7 mouse cellular contexts compared by ENCODE assay signal in the genomic region with DNA sequence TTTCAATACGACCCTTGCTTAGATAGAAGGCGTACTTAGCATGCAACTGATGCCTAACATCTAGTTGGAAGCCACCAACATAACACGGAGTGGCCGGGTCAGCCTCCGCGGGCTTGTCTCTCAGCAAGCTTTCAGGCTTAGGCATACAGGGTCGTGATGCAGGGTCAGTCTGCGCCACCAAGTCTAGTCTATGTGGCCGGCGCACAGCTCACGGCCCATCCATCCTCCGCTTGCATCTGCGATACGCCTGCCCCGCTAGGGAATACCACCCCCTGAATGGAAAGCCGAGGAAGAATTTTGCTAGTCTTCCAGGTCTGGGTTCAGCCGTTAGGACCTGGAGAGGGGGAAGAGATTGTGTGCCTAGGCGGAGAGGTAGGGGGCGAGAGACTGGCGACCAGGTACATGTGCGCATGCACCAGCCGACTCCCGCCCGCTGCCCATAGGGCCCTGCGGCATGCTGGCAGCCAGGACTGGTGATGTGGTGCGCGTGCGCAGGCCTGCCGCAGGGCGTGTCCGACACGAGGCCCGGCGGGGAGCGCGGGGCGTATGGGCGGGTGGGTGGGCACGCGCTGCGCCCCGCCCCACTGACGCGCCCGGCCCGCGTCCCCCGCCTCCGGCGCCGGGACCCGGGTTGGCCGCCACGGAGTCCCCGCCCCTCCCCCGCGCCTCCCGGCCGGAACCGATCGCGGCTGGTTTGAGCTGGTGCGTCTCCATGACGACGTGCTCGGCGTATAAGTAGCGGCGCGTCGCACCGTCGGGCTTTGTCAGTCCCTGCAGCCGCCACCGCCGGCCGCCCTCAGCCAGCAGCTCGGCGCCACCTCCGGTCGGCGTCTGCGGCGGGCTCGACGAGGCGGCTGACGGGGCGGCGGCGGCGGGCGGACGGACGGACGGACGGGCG. TPM values are rescaled to one million over a fixed set of nuclear protein-coding genes. Genes with fewer than 3 reads are reported as not detected.
DNase-seq lines count a peak whose midpoint lies in the region; ATAC-seq lines count a peak whose summit lies in the region.

A gene (plus strand): TSS at position 586 of the 898 bp plus-strand sequence.

- peak within 1 kb of the TSS; percentile 83 for H3K27ac ChIP-seq in intestine, embryonic 15.5 days
- H3K27ac ChIP-seq in midbrain, embryonic 10.5 days (replicated peaks): peak within 1 kb of the TSS; percentile 99

- peak; percentile 98 for ATAC-seq in intestine, embryonic 15.5 days

- peak within 1 kb of the TSS; percentile 79 for H3K9ac ChIP-seq in intestine, embryonic 15.5 days

- no peaks in the 10 kb centered on the region for H3K27me3 ChIP-seq in intestine, embryonic 15.5 days (replicated peaks)
- H3K27me3 ChIP-seq in midbrain, embryonic 10.5 days (ENCODE audit: low read depth, poor library complexity, severe bottlenecking): no peaks in the 10 kb centered on the region

- no peaks in the 10 kb centered on the region for H3K9me3 ChIP-seq in intestine, embryonic 15.5 days
- H3K9me3 ChIP-seq in midbrain, embryonic 10.5 days (replicated peaks): no peaks in the 10 kb centered on the region

- H3K4me2 ChIP-seq in intestine, embryonic 15.5 days (replicated peaks): peak within 1 kb of the TSS; percentile 71

- H3K4me1 ChIP-seq in intestine, embryonic 15.5 days (replicated peaks): peaks cover 5% of the 10 kb centered on the region; the same call in 1 of the 2 replicates
- H3K4me1 ChIP-seq in midbrain, embryonic 10.5 days: peaks cover 24% of the 10 kb centered on the region

- DNase-seq in adrenal gland, adult (ENCODE audit: inconsistent age in 2 of 2, low spot score in 1 of 2): peak; percentile 98 to 99
- peak; percentile 95 for DNase-seq in embryo, embryonic 10.5 days (ENCODE audit: low spot score)
- peak; percentile 97 for DNase-seq in gastrocnemius, postnatal 25 days
- DNase-seq in left cerebral cortex, postnatal 25 days (ENCODE audit: low spot score in 2 of 2): peak; percentile 98 to 99
- DNase-seq in midbrain, embryonic 10.5 days (ENCODE audit: low spot score): peak; percentile 96
- peak; percentile 100 for DNase-seq in right cerebral cortex, postnatal 4 days

- H3K36me3 ChIP-seq in intestine, embryonic 15.5 days: peaks cover 12% of the 10 kb centered on the region; the same call in 1 of the 2 replicates
- H3K36me3 ChIP-seq in midbrain, embryonic 10.5 days: peaks cover 30% of the 10 kb centered on the region

- intact Hi-C loops in left cerebral cortex, postnatal 25 days (cut with DNase I): loop anchor here (2.0 to 5.0 kb wide), 2 partner anchors 117 to 178 kb away; no protein-coding TSS in a partner anchor

- peak within 1 kb of the TSS; percentile 72 for H3K4me3 ChIP-seq in intestine, embryonic 15.5 days (replicated peaks)
- H3K4me3 ChIP-seq in midbrain, embryonic 10.5 days: peak within 1 kb of the TSS; percentile 91

- WGBS in intestine, embryonic 15.5 days: under 1% methylated on average over 89 of the region's 98 CpGs
- under 1% methylated on average over 90 of the region's 98 CpGs for WGBS in midbrain, embryonic 10.5 days

RNA-seq across cellular contexts. Expression of the gene that starts here (rescaled TPM):
- total RNA-seq in gastrocnemius, postnatal 25 days (2021): 10 to 100 TPM; 79.8 to 94.3 TPM
- polyA plus RNA-seq in intestine, embryonic 15.5 days (2015; fragmentation: Nextera tagmentation; extraction: Ambion mirVana): 203 and 216 TPM in 2 replicates
- total RNA-seq in left cerebral cortex, postnatal 25 days (2021): 10 to 100 TPM; 56.0 to 63.5 TPM
- polyA plus RNA-seq in midbrain, embryonic 10.5 days (2016; fragmentation: Nextera tagmentation; extraction: Ambion mirVana): 269 and 305 TPM in 2 replicates

Comparison
In these comparisons a context has a peak if more than half of its experiments do, and no peak if none do; other contexts are left out.
1. Peak in every context shown above with its lines: DNase-seq, ATAC-seq, H3K4me3 ChIP-seq and H3K27ac ChIP-seq.